Mouse (Mus musculus) E14TG2a.4 (cell line): ENCODE measurements around the gene Wnt5b.

Source experiments
- CTCF ChIP-seq: conservative IDR thresholded peaks from 2 replicates; pipeline ENCODE4 v1.5.1; 2014; ENCODE audit warnings: low read length
- NANOG ChIP-seq: IDR thresholded peaks from 2 replicates; pipeline ENCODE4 v1.6.1; 2014; ENCODE audit warnings: borderline replicate concordance, low read length, mixed read lengths
- POU5F1 ChIP-seq: IDR thresholded peaks from 2 replicates; pipeline ENCODE4 v1.6.1; 2014; ENCODE audit warnings: low read length, borderline replicate concordance

- TF ChIP-seq CTCF = no peak
- no peak for TF ChIP-seq NANOG
- TF ChIP-seq POU5F1 = no peak
Observed at GRCm38 (mm10) chr6:119445671-119446607, 98.2 kb downstream of the Wnt5b start.
